8 mouse cellular contexts compared by ENCODE assay signal in the genomic region with DNA sequence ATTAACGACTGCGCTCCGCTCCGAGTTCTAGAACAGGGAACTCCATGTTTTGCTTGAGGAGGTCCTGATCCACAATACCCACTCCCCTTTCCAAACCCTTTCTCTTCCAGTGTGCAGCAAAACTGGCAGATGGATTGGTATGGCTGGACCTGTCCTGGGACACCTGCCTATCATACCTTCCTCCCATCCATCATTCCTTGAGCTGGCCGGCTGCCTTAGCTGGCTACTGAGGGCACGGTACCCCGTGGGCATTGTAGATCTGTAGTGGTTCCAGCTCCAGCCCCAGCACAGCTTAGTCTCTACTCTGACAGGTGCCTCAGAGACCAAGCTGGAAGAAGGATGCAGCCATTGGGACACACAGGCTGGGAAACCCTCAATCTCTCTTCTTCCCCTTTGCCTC. TPM values are rescaled to one million over a fixed set of nuclear protein-coding genes. Genes with fewer than 3 reads are reported as not detected.
DNase-seq lines count a peak whose midpoint lies in the region; ATAC-seq and TF ChIP-seq lines count a peak whose summit lies in the region.
"Had no signal": no experiment of that assay in that cellular context is flagged by ENCODE, and none has a peak within 500 bp of the region (broad histone marks: within the 10 kb centered on the region; RNA-seq: fewer than 3 reads in every experiment).

No protein-coding gene starts in this region.

- peaks cover 21% of the 10 kb centered on the region for H3K4me1 ChIP-seq in liver, embryonic 11.5 days (replicated peaks; ENCODE audit: control insufficient read depth, insufficient read depth, low read length)
- peaks cover 26% of the 10 kb centered on the region for H3K4me1 ChIP-seq in liver, postnatal 0 days (ENCODE audit: insufficient read depth)
- H3K4me1 ChIP-seq in forebrain, embryonic 13.5 days = peaks cover 45% of the 10 kb centered on the region
- H3K4me1 ChIP-seq in limb, embryonic 10.5 days = peaks cover 49% of the 10 kb centered on the region
- peaks cover 50% of the 10 kb centered on the region for H3K4me1 ChIP-seq in neural tube, embryonic 15.5 days

- H3K27me3 ChIP-seq in liver, embryonic 11.5 days (replicated peaks; ENCODE audit: control insufficient read depth, insufficient read depth, low read length) = peaks cover 37% of the 10 kb centered on the region
- H3K27me3 ChIP-seq in liver, postnatal 0 days (ENCODE audit: insufficient read depth, low read length) = peaks cover 26% of the 10 kb centered on the region
- peaks cover 46% of the 10 kb centered on the region for H3K27me3 ChIP-seq in forebrain, embryonic 13.5 days
- peaks cover 73% of the 10 kb centered on the region for H3K27me3 ChIP-seq in limb, embryonic 10.5 days (ENCODE audit: low read depth, poor library complexity, severe bottlenecking)
- no peaks in the 10 kb centered on the region; the same call in 1 of the 2 replicates for H3K27me3 ChIP-seq in neural tube, embryonic 15.5 days (replicated peaks)
- H3K27me3 ChIP-seq: Patski had no signal

- DNase-seq in liver, embryonic 11.5 days (ENCODE audit: low spot score) = no peak
- no peak for DNase-seq in liver, postnatal 0 days
- DNase-seq in limb, embryonic 10.5 days (ENCODE audit: low spot score) = no peak
- DNase-seq in adrenal gland, adult (ENCODE audit: inconsistent age in 2 of 2, low spot score in 1 of 2) = no peak
- no peak for DNase-seq in embryo, embryonic 11 days

- H3K36me3 ChIP-seq in liver, embryonic 11.5 days (ENCODE audit: control insufficient read depth, insufficient read depth, low read length) = no peaks in the 10 kb centered on the region
- H3K36me3 ChIP-seq in liver, postnatal 0 days (replicated peaks; ENCODE audit: insufficient read depth, low read length) = no peaks in the 10 kb centered on the region
- peaks cover 20% of the 10 kb centered on the region for H3K36me3 ChIP-seq in forebrain, embryonic 13.5 days (ENCODE audit: poor library complexity, severe bottlenecking)
- peaks cover 20% of the 10 kb centered on the region for H3K36me3 ChIP-seq in limb, embryonic 10.5 days
- H3K36me3 ChIP-seq in neural tube, embryonic 15.5 days = no peaks in the 10 kb centered on the region

- H3K9me3 ChIP-seq in liver, embryonic 11.5 days (ENCODE audit: control insufficient read depth, low read length) = no peaks in the 10 kb centered on the region
- no peaks in the 10 kb centered on the region for H3K9me3 ChIP-seq in liver, postnatal 0 days (ENCODE audit: low read length)
- H3K9me3 ChIP-seq in forebrain, embryonic 13.5 days (replicated peaks) = no peaks in the 10 kb centered on the region
- H3K9me3 ChIP-seq in limb, embryonic 10.5 days (replicated peaks) = no peaks in the 10 kb centered on the region
- no peaks in the 10 kb centered on the region for H3K9me3 ChIP-seq in neural tube, embryonic 15.5 days (replicated peaks)

- ATAC-seq in liver, embryonic 11.5 days (replicated peaks; ENCODE audit: low FRiP score) = no peak
- ATAC-seq in liver, postnatal 0 days = no peak
- ATAC-seq in forebrain, embryonic 13.5 days = no peak
- ATAC-seq in neural tube, embryonic 15.5 days (ENCODE audit: low FRiP score) = no peak

- H3K27ac ChIP-seq in liver, embryonic 11.5 days (ENCODE audit: low read depth, low read length) = no peak overlapping the region
- no peak overlapping the region for H3K27ac ChIP-seq in liver, postnatal 0 days (ENCODE audit: low read depth)
- H3K27ac ChIP-seq in forebrain, embryonic 13.5 days = no peak overlapping the region
- H3K27ac ChIP-seq in limb, embryonic 10.5 days = no peak overlapping the region
- H3K27ac ChIP-seq in neural tube, embryonic 15.5 days (replicated peaks) = no peak overlapping the region

- H3K4me2 ChIP-seq in liver, embryonic 11.5 days = peak overlapping the region; percentile 26; the same call in 1 of the 2 replicates
- no peak overlapping the region for H3K4me2 ChIP-seq in liver, postnatal 0 days (ENCODE audit: low read depth, low read length)
- peak overlapping the region; percentile 91 for H3K4me2 ChIP-seq in forebrain, embryonic 13.5 days
- peak overlapping the region; percentile 92 for H3K4me2 ChIP-seq in neural tube, embryonic 15.5 days

- 0 out of 2 replicates have a peak overlapping the region, but pooled peaks have one; percentile 10 for H3K4me3 ChIP-seq in liver, embryonic 11.5 days (ENCODE audit: low read depth, low read length)
- H3K4me3 ChIP-seq in liver, postnatal 0 days (ENCODE audit: low read depth, low read length) = no peak overlapping the region
- peak overlapping the region; percentile 50 for H3K4me3 ChIP-seq in forebrain, embryonic 13.5 days
- peak overlapping the region; percentile 77 for H3K4me3 ChIP-seq in limb, embryonic 10.5 days
- H3K4me3 ChIP-seq in neural tube, embryonic 15.5 days (replicated peaks) = peak overlapping the region; percentile 49

- 24% methylated on average over 7 of the region's 7 CpGs for WGBS in liver, embryonic 11.5 days
- WGBS in liver, postnatal 0 days (ENCODE audit: insufficient replicate concordance) = 20% methylated on average over 4 of the region's 7 CpGs
- WGBS in forebrain, embryonic 13.5 days = 26% methylated on average over 7 of the region's 7 CpGs
- WGBS in limb, embryonic 10.5 days = 16% methylated on average over 7 of the region's 7 CpGs
- 28% methylated on average over 7 of the region's 7 CpGs for WGBS in neural tube, embryonic 15.5 days

- no peak for TF ChIP-seq CTCF in liver, postnatal 0 days (IDR thresholded peaks at IDR 0.05; ENCODE audit: low read depth)

- no peak for TF ChIP-seq EP300 in liver, postnatal 0 days (IDR thresholded peaks at IDR 0.05; ENCODE audit: low read depth)

- no peak overlapping the region for H3K9ac ChIP-seq in liver, embryonic 11.5 days (ENCODE audit: low read depth, low read length)
- H3K9ac ChIP-seq in liver, postnatal 0 days (replicated peaks) = no peak overlapping the region
- peak overlapping the region; percentile 87 for H3K9ac ChIP-seq in forebrain, embryonic 13.5 days
- peak overlapping the region; percentile 64 for H3K9ac ChIP-seq in neural tube, embryonic 15.5 days (replicated peaks)

RNA-seq across cellular contexts. Expression of a gene that starts 1.6 kb away (rescaled TPM):
- polyA plus RNA-seq in liver, embryonic 11.5 days (2014; fragmentation: Nextera tagmentation; extraction: Ambion mirVana) = 103 and 113 TPM in 2 replicates
- 1,168 and 1,173 TPM in 2 replicates for polyA plus RNA-seq in liver, postnatal 0 days (2015; fragmentation: Nextera tagmentation; extraction: Ambion mirVana)
- 10.3 and 13.3 TPM in 2 replicates for polyA plus RNA-seq in forebrain, embryonic 13.5 days (2015; fragmentation: Nextera tagmentation; extraction: Ambion mirVana)
- 4.9 and 5.8 TPM in 2 replicates for polyA plus RNA-seq in limb, embryonic 10.5 days (2016; fragmentation: Nextera tagmentation; extraction: Ambion mirVana)
- 166 and 190 TPM in 2 replicates for polyA plus RNA-seq in neural tube, embryonic 15.5 days (2015; fragmentation: Nextera tagmentation; extraction: Ambion mirVana)

RNA-seq across cellular contexts. Expression of a gene that starts 5.0 kb away (rescaled TPM):
- polyA plus RNA-seq in liver, embryonic 11.5 days (2014; fragmentation: Nextera tagmentation; extraction: Ambion mirVana) = 15.2 and 16.6 TPM in 2 replicates
- 2.8 and 3.6 TPM in 2 replicates for polyA plus RNA-seq in liver, postnatal 0 days (2015; fragmentation: Nextera tagmentation; extraction: Ambion mirVana)
- polyA plus RNA-seq in forebrain, embryonic 13.5 days (2015; fragmentation: Nextera tagmentation; extraction: Ambion mirVana) = 20.8 and 25.9 TPM in 2 replicates
- polyA plus RNA-seq in limb, embryonic 10.5 days (2016; fragmentation: Nextera tagmentation; extraction: Ambion mirVana) = 39.6 and 68.1 TPM in 2 replicates
- 18.6 and 25.4 TPM in 2 replicates for polyA plus RNA-seq in neural tube, embryonic 15.5 days (2015; fragmentation: Nextera tagmentation; extraction: Ambion mirVana)

RNA-seq across cellular contexts. Expression of a gene that starts 9.2 kb away (rescaled TPM):
- polyA plus RNA-seq in liver, embryonic 11.5 days (2014; fragmentation: Nextera tagmentation; extraction: Ambion mirVana) = 3.2 and 3.4 TPM in 2 replicates
- polyA plus RNA-seq in liver, postnatal 0 days (2015; fragmentation: Nextera tagmentation; extraction: Ambion mirVana) = 6.9 and 8.6 TPM in 2 replicates
- polyA plus RNA-seq in forebrain, embryonic 13.5 days (2015; fragmentation: Nextera tagmentation; extraction: Ambion mirVana) = 0.26 TPM in 1 of 2 replicates, not detected in the other
- polyA plus RNA-seq in limb, embryonic 10.5 days (2016; fragmentation: Nextera tagmentation; extraction: Ambion mirVana) = 0.20 and 0.49 TPM in 2 replicates
- 2.3 TPM in 2 replicates for polyA plus RNA-seq in neural tube, embryonic 15.5 days (2015; fragmentation: Nextera tagmentation; extraction: Ambion mirVana)

RNA-seq across cellular contexts. Expression of a gene that starts 9.9 kb away (rescaled TPM):
- 157 and 162 TPM in 2 replicates for polyA plus RNA-seq in liver, embryonic 11.5 days (2014; fragmentation: Nextera tagmentation; extraction: Ambion mirVana)
- 35.5 and 36.0 TPM in 2 replicates for polyA plus RNA-seq in liver, postnatal 0 days (2015; fragmentation: Nextera tagmentation; extraction: Ambion mirVana)
- polyA plus RNA-seq in forebrain, embryonic 13.5 days (2015; fragmentation: Nextera tagmentation; extraction: Ambion mirVana) = 336 and 349 TPM in 2 replicates
- polyA plus RNA-seq in limb, embryonic 10.5 days (2016; fragmentation: Nextera tagmentation; extraction: Ambion mirVana) = 285 and 294 TPM in 2 replicates
- 229 and 243 TPM in 2 replicates for polyA plus RNA-seq in neural tube, embryonic 15.5 days (2015; fragmentation: Nextera tagmentation; extraction: Ambion mirVana)

RNA-seq across cellular contexts. Expression of a gene that starts 11.5 kb away (rescaled TPM):
- polyA plus RNA-seq in liver, embryonic 11.5 days (2014; fragmentation: Nextera tagmentation; extraction: Ambion mirVana) = 0.52 and 0.96 TPM in 2 replicates
- polyA plus RNA-seq in liver, postnatal 0 days (2015; fragmentation: Nextera tagmentation; extraction: Ambion mirVana) = 61.6 and 65.5 TPM in 2 replicates
- polyA plus RNA-seq in forebrain, embryonic 13.5 days (2015; fragmentation: Nextera tagmentation; extraction: Ambion mirVana) = not detected in 2 replicates
- 0.34 and 0.65 TPM in 2 replicates for polyA plus RNA-seq in limb, embryonic 10.5 days (2016; fragmentation: Nextera tagmentation; extraction: Ambion mirVana)
- 1.0 and 1.4 TPM in 2 replicates for polyA plus RNA-seq in neural tube, embryonic 15.5 days (2015; fragmentation: Nextera tagmentation; extraction: Ambion mirVana)
- polyA plus RNA-seq: Patski had no signal

Comparison
In these comparisons a context has a peak if more than half of its experiments do, and no peak if none do; other contexts are left out.
1. H3K9ac ChIP-seq: peak in forebrain, embryonic 13.5 days (single experiment) and neural tube, embryonic 15.5 days (single experiment); none in liver, embryonic 11.5 days (single experiment) and liver, postnatal 0 days (single experiment).